In the genomic region with DNA sequence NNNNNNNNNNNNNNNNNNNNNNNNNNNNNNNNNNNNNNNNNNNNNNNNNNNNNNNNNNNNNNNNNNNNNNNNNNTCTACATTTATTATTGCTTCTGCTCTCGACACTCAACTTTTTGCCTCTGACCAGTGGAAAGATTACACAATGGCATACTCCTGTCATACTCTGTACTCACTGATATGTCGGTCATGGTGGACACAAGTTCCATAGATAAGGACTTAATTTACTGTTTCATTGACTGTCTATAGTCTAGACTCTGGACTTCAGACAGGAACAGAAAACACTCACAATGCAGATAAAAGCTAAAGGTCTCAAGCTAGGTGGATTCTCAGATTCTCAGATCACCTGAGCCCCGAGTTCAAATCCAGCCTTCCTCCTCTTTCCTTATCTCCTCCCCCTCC, we compare ENCODE assay signal across 22 mouse cellular contexts.
"Had no signal": no experiment of that assay in that cellular context is flagged by ENCODE, and none has a peak within 500 bp of the region (broad histone marks: within the 10 kb centered on the region; RNA-seq: fewer than 3 reads in every experiment).

No protein-coding gene starts in this region.

- H3K36me3 ChIP-seq: heart, embryonic 10.5 days; heart, embryonic 12.5 days; hindbrain, embryonic 13.5 days; hindbrain, embryonic 15.5 days; limb, embryonic 10.5 days; limb, embryonic 12.5 days; liver, embryonic 13.5 days had no signal

- H3K4me3 ChIP-seq: heart, embryonic 10.5 days; heart, embryonic 12.5 days; hindbrain, embryonic 13.5 days; hindbrain, embryonic 15.5 days; layer of hippocampus, adult 2 months; left cerebral cortex, adult 2 months; limb, embryonic 10.5 days; limb, embryonic 12.5 days; liver, embryonic 13.5 days had no signal

- H3K4me1 ChIP-seq: heart, embryonic 12.5 days; hindbrain, embryonic 13.5 days; hindbrain, embryonic 15.5 days; limb, embryonic 10.5 days; limb, embryonic 12.5 days; liver, embryonic 13.5 days had no signal

- H3K27ac ChIP-seq: heart, embryonic 10.5 days; hindbrain, embryonic 13.5 days; hindbrain, embryonic 15.5 days; hindbrain, postnatal 0 days; layer of hippocampus, adult 2 months; left cerebral cortex, adult 2 months; limb, embryonic 10.5 days; limb, embryonic 12.5 days; liver, embryonic 13.5 days had no signal

- H3K9me3 ChIP-seq: heart, embryonic 10.5 days; heart, embryonic 12.5 days; hindbrain, embryonic 13.5 days; hindbrain, embryonic 15.5 days; limb, embryonic 10.5 days; limb, embryonic 12.5 days; liver, embryonic 13.5 days had no signal

- H3K4me2 ChIP-seq: heart, embryonic 12.5 days; hindbrain, embryonic 13.5 days; hindbrain, embryonic 15.5 days; limb, embryonic 12.5 days; liver, embryonic 11.5 days; liver, embryonic 13.5 days had no signal

- DNase-seq: forebrain, postnatal 0 days; gastrocnemius, postnatal 14 days; gastrocnemius, postnatal 36 days; heart, adult 18-20 months; heart, postnatal 14 days; heart, postnatal 36 days; kidney, adult 18-20 months; kidney, adult 8-10 months; kidney, postnatal 14 days; kidney, postnatal 4 days; liver; liver, embryonic 13.5 days had no signal

- H3K27me3 ChIP-seq: hindbrain, embryonic 15.5 days; limb, embryonic 12.5 days; liver, embryonic 13.5 days had no signal

- ATAC-seq: forebrain, postnatal 0 days; hindbrain, postnatal 0 days had no signal

- H3K9ac ChIP-seq: forebrain, postnatal 0 days; heart, embryonic 12.5 days; hindbrain, embryonic 13.5 days; hindbrain, embryonic 15.5 days; limb, embryonic 12.5 days; liver, embryonic 13.5 days had no signal
